Mouse (Mus musculus): ENCODE data around the gene Pde6h. TPM values are rescaled to one million over a fixed set of nuclear protein-coding genes. Genes with fewer than 3 reads are reported as not detected.
"Not testable (repeated sequence)": the region's sequence is repeated elsewhere in the genome, so short reads cannot be mapped to it uniquely, and the experiment has no call there.

Gene Pde6h
- polyA plus RNA-seq, 1 experiment from 2014 or later = not detected

GRCm38 (mm10) chr6:136965912-136966311 lies 42.3 kb downstream of the Pde6h start:
- H3K27me3 ChIP-seq (replicated peaks; ENCODE audit: control insufficient read depth, insufficient read depth, low read length) = no peaks in the 10 kb centered on the region
- no peak overlapping the region for H3K4me3 ChIP-seq (ENCODE audit: low read depth, low read length)
- no peaks in the 10 kb centered on the region for H3K36me3 ChIP-seq (ENCODE audit: control insufficient read depth, insufficient read depth, low read length)
- peaks cover 3% of the 10 kb centered on the region; the same call in 1 of the 2 replicates for H3K4me1 ChIP-seq (ENCODE audit: control insufficient read depth, insufficient read depth, low read length)
- 62% methylated on average over 10 of the region's 10 CpGs for WGBS
- no peak overlapping the region for H3K27ac ChIP-seq (replicated peaks; ENCODE audit: low read depth, low read length)
- no peak overlapping the region for H3K4me2 ChIP-seq (ENCODE audit: low read depth, low read length)
- no peaks in the 10 kb centered on the region for H3K9me3 ChIP-seq (ENCODE audit: control insufficient read depth, low read length)
- DNase-seq (ENCODE audit: low spot score) (no peak), ATAC-seq (ENCODE audit: low read depth) (no peak)
- no peak overlapping the region for H3K9ac ChIP-seq (ENCODE audit: low read depth, low read length)

- H3K9me3 ChIP-seq (ENCODE audit: control insufficient read depth, low read length) = no peaks in the 10 kb centered on the region
- H3K36me3 ChIP-seq (ENCODE audit: control insufficient read depth, insufficient read depth, low read length) = no peaks in the 10 kb centered on the region
- no peak overlapping the region for H3K9ac ChIP-seq (ENCODE audit: low read depth, low read length)
- no peak overlapping the region for H3K27ac ChIP-seq (replicated peaks; ENCODE audit: low read depth, low read length)
- H3K4me3 ChIP-seq (ENCODE audit: low read depth, low read length) = no peak overlapping the region
- no peaks in the 10 kb centered on the region for H3K27me3 ChIP-seq (replicated peaks; ENCODE audit: control insufficient read depth, insufficient read depth, low read length)
- ATAC-seq (ENCODE audit: low read depth) (no peak), DNase-seq (ENCODE audit: low spot score) (no peak)
- 63% methylated on average over 4 of the region's 4 CpGs for WGBS
- H3K4me1 ChIP-seq (ENCODE audit: control insufficient read depth, insufficient read depth, low read length) = peaks cover 3% of the 10 kb centered on the region; the same call in 1 of the 2 replicates
- H3K4me2 ChIP-seq (ENCODE audit: low read depth, low read length) = no peak overlapping the region
Observed at GRCm38 (mm10) chr6:136967466-136967865, 43.8 kb downstream of the Pde6h start.

GRCm38 (mm10) chr6:136968877-136969276 lies 45.2 kb downstream of the Pde6h start:
- H3K27ac ChIP-seq (replicated peaks; ENCODE audit: low read depth, low read length); H3K9ac ChIP-seq (ENCODE audit: low read depth, low read length); H3K4me2 ChIP-seq (ENCODE audit: low read depth, low read length); H3K36me3 ChIP-seq (ENCODE audit: control insufficient read depth, insufficient read depth, low read length); H3K4me3 ChIP-seq (ENCODE audit: low read depth, low read length); ATAC-seq (ENCODE audit: low read depth); H3K9me3 ChIP-seq (ENCODE audit: control insufficient read depth, low read length); H3K4me1 ChIP-seq (ENCODE audit: control insufficient read depth, insufficient read depth, low read length); H3K27me3 ChIP-seq (replicated peaks; ENCODE audit: control insufficient read depth, insufficient read depth, low read length): not testable (repeated sequence)
- DNase-seq (ENCODE audit: low spot score) = peak; percentile 62
- WGBS = 28% methylated on average over 4 of the region's 4 CpGs

DNA sequence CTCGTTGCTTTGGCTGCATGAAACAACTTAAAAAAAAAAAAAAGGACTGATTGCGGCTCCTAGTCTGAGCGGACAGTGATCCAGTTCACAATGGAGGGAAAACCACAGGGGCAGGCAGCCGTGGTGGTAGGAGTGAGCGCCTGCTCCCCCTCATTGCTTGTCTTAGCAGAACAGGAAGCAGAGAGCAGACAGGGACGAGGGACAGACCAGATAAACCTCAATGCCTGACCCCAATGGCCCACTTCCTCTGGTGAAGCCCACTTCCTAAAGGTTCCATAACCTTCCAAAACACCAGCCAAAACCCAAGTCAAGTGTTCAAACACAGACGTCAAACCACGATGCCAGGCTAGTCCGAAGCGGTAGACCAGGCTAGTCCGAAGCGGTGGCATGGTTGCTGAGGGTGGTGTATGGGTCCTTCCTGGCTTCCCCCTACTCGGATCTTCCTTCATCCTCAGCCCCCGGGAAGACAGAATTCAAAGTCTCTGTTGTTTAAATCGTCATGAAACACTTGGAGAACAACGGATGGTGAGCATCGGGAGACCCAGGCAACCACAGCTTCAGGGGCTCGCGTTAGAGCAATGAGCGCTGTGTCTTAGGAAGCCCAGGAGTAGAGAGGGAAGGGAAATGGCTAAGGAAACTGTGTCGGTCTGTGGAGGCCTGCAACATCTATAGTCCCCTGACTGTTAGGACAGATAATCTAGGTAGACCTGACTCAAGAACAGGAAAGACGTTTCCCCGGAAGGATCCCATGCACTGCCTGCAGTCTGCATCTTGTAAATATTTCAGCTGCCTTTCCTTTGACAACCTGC lies 55.8 kb downstream of the Pde6h start:
- H3K27me3 ChIP-seq (replicated peaks; ENCODE audit: control insufficient read depth, insufficient read depth, low read length) = no peaks in the 10 kb centered on the region
- H3K27ac ChIP-seq (replicated peaks; ENCODE audit: low read depth, low read length) = peak overlapping the region; percentile 65; the same call in 1 of the 2 replicates
- whole genome bisulfite sequencing = 77% methylated on average over 23 of the region's 23 CpGs
- H3K4me2 ChIP-seq (ENCODE audit: low read depth, low read length) = no peak overlapping the region
- H3K36me3 ChIP-seq (ENCODE audit: control insufficient read depth, insufficient read depth, low read length) = no peaks in the 10 kb centered on the region
- H3K9ac ChIP-seq (ENCODE audit: low read depth, low read length) = no peak overlapping the region
- ATAC-seq (ENCODE audit: low read depth) (no peak), DNase-seq (ENCODE audit: low spot score) (no peak)
- H3K4me3 ChIP-seq (ENCODE audit: low read depth, low read length) = no peak overlapping the region
- H3K9me3 ChIP-seq (ENCODE audit: control insufficient read depth, low read length) = no peaks in the 10 kb centered on the region
- 0 out of 2 replicates have a peak, but pooled peaks cover 6% of the 10 kb centered on the region for H3K4me1 ChIP-seq (ENCODE audit: control insufficient read depth, insufficient read depth, low read length)

DNA sequence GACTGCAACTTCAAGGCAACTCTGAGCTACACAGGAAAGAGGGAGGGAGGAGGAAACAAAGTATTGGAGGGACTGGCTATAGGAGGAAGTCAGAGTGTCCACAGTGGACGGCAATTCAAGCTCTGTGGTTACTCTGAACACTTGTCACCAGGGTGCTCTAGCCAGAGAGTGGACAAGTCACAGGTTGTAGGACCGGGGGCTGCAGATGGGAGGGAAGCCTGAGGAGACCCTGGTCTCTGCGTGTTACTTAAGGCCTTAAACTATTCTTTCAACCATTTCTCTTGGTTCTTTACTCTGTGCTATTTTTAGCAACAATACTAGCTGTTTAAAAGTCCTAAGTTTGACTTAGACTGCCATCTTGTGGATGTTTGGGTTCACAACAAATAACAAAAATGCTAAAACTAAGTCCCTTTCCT lies 56.7 kb downstream of the Pde6h start:
- Histone ChIP-seq H3K9me3 (ENCODE audit: control insufficient read depth, low read length) (no peaks in the 10 kb centered on the region), H3K4me1 (ENCODE audit: control insufficient read depth, insufficient read depth, low read length) (0 out of 2 replicates have a peak, but pooled peaks cover 6% of the 10 kb centered on the region), H3K27me3 (replicated peaks; ENCODE audit: control insufficient read depth, insufficient read depth, low read length) (no peaks in the 10 kb centered on the region), H3K9ac (ENCODE audit: low read depth, low read length) (peak overlapping the region; percentile 17), H3K4me3 (ENCODE audit: low read depth, low read length) (no peak overlapping the region), H3K36me3 (ENCODE audit: control insufficient read depth, insufficient read depth, low read length) (no peaks in the 10 kb centered on the region), H3K4me2 (ENCODE audit: low read depth, low read length) (no peak overlapping the region), H3K27ac (replicated peaks; ENCODE audit: low read depth, low read length) (peak overlapping the region; percentile 65)
- DNase-seq (ENCODE audit: low spot score) (peak; percentile 75), ATAC-seq (ENCODE audit: low read depth) (peak; percentile 50; the same call in 1 of the 2 replicates)
- 19% methylated on average over 3 of the region's 3 CpGs for WGBS

DNA sequence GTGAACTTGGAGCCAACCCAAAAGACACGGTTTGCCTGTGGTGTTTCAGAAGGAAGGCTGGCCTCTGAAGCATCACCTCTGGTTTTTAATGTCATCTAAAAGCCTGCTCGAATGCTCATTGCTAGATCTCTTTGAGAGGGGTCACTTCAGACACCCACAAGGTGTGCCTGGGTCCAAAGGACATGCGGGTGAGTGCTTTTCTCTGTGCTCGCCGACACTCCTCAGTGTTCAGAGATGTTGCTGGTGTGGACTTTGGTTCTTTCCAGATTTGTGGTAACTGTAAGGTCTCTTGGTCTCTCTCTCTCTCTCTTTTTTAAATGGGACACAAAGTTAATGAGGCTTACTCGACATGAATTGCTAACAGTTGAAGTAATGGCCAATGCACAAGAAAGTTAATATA lies 58.9 kb downstream of the Pde6h start:
- Histone ChIP-seq H3K4me2 (ENCODE audit: low read depth, low read length) (no peak overlapping the region), H3K9me3 (ENCODE audit: control insufficient read depth, low read length) (no peaks in the 10 kb centered on the region), H3K4me3 (ENCODE audit: low read depth, low read length) (no peak overlapping the region), H3K27me3 (replicated peaks; ENCODE audit: control insufficient read depth, insufficient read depth, low read length) (no peaks in the 10 kb centered on the region), H3K9ac (ENCODE audit: low read depth, low read length) (no peak overlapping the region), H3K27ac (replicated peaks; ENCODE audit: low read depth, low read length) (no peak overlapping the region), H3K4me1 (ENCODE audit: control insufficient read depth, insufficient read depth, low read length) (0 out of 2 replicates have a peak, but pooled peaks cover 6% of the 10 kb centered on the region), H3K36me3 (ENCODE audit: control insufficient read depth, insufficient read depth, low read length) (no peaks in the 10 kb centered on the region)
- WGBS = 88% methylated on average over 6 of the region's 6 CpGs
- DNase-seq (ENCODE audit: low spot score) (no peak), ATAC-seq (ENCODE audit: low read depth) (no peak)

GRCm38 (mm10) chr6:136983201-136983600 lies 59.6 kb downstream of the Pde6h start:
- H3K27ac ChIP-seq (replicated peaks; ENCODE audit: low read depth, low read length) = no peak overlapping the region
- H3K9me3 ChIP-seq (ENCODE audit: control insufficient read depth, low read length) = no peaks in the 10 kb centered on the region
- ATAC-seq (ENCODE audit: low read depth) = no peak
- H3K27me3 ChIP-seq (replicated peaks; ENCODE audit: control insufficient read depth, insufficient read depth, low read length) = no peaks in the 10 kb centered on the region
- no peak overlapping the region for H3K4me2 ChIP-seq (ENCODE audit: low read depth, low read length)
- H3K36me3 ChIP-seq (ENCODE audit: control insufficient read depth, insufficient read depth, low read length) = no peaks in the 10 kb centered on the region
- no peak for DNase-seq (ENCODE audit: low spot score)
- H3K9ac ChIP-seq (ENCODE audit: low read depth, low read length) = no peak overlapping the region
- H3K4me3 ChIP-seq (ENCODE audit: low read depth, low read length) = no peak overlapping the region
- 47% methylated on average over 7 of the region's 7 CpGs for WGBS
- 0 out of 2 replicates have a peak, but pooled peaks cover 6% of the 10 kb centered on the region for H3K4me1 ChIP-seq (ENCODE audit: control insufficient read depth, insufficient read depth, low read length)

DNA sequence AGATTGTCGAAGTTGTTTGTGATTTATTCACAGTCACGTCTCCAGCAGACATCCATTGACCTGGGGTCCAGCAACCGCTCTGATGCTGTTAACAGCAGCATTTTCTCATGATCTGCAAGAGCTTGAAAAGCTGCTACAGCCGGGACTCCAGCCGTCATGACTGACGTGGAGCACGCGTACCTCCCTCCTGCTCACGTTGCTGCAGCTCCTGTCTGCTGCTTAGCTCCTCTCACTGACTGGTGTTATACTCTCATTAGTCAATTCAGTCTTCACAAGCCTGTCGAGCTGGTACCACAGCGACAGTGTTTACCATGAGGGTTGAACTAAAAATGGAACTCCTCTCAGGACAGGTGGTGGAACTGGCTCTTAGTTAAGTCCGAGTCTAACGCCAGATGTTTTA lies 62.4 kb downstream of the Pde6h start:
- no peak overlapping the region for H3K4me3 ChIP-seq (ENCODE audit: low read depth, low read length)
- H3K9ac ChIP-seq (ENCODE audit: low read depth, low read length) = no peak overlapping the region
- H3K4me1 ChIP-seq (ENCODE audit: control insufficient read depth, insufficient read depth, low read length) = peaks cover 7% of the 10 kb centered on the region; the same call in 1 of the 2 replicates
- H3K27ac ChIP-seq (replicated peaks; ENCODE audit: low read depth, low read length) = no peak overlapping the region
- no peaks in the 10 kb centered on the region for H3K9me3 ChIP-seq (ENCODE audit: control insufficient read depth, low read length)
- H3K36me3 ChIP-seq (ENCODE audit: control insufficient read depth, insufficient read depth, low read length) = no peaks in the 10 kb centered on the region
- H3K4me2 ChIP-seq (ENCODE audit: low read depth, low read length) = no peak overlapping the region
- no peaks in the 10 kb centered on the region for H3K27me3 ChIP-seq (replicated peaks; ENCODE audit: control insufficient read depth, insufficient read depth, low read length)
- no peak for ATAC-seq (ENCODE audit: low read depth)
- no peak for DNase-seq (ENCODE audit: low spot score)
- WGBS = 66% methylated on average over 13 of the region's 13 CpGs

- no peaks in the 10 kb centered on the region for H3K36me3 ChIP-seq (ENCODE audit: control insufficient read depth, insufficient read depth, low read length)
- no peak overlapping the region for H3K27ac ChIP-seq (replicated peaks; ENCODE audit: low read depth, low read length)
- no peak overlapping the region for H3K4me3 ChIP-seq (ENCODE audit: low read depth, low read length)
- WGBS = 65% methylated on average over 11 of the region's 11 CpGs
- DNase-seq (ENCODE audit: low spot score) = no peak
- H3K27me3 ChIP-seq (replicated peaks; ENCODE audit: control insufficient read depth, insufficient read depth, low read length) = no peaks in the 10 kb centered on the region
- no peak overlapping the region for H3K9ac ChIP-seq (ENCODE audit: low read depth, low read length)
- peaks cover 7% of the 10 kb centered on the region; the same call in 1 of the 2 replicates for H3K4me1 ChIP-seq (ENCODE audit: control insufficient read depth, insufficient read depth, low read length)
- no peaks in the 10 kb centered on the region for H3K9me3 ChIP-seq (ENCODE audit: control insufficient read depth, low read length)
- ATAC-seq (ENCODE audit: low read depth) = no peak
- H3K4me2 ChIP-seq (ENCODE audit: low read depth, low read length) = no peak overlapping the region
Observed at GRCm38 (mm10) chr6:136986718-136987117, 63.1 kb downstream of the Pde6h start.
